Mouse (Mus musculus): Measurements from ENCODE around the gene Rad54l. TPM values are rescaled to one million over a fixed set of nuclear protein-coding genes. Genes with fewer than 3 reads are reported as not detected.

The Rad54l gene
- polyA plus RNA-seq (2015; fragmentation: Nextera tagmentation; extraction: Ambion mirVana), result 45.8 and 48.7 TPM in 2 replicates

GRCm38 (mm10) chr4:116123602-116124519, at the start of gene Rad54l, which contains the start of gene Pomgnt1:
TSS of gene Rad54l (minus strand) at chr4:116123690.
TSS of gene Pomgnt1 (plus strand) at chr4:116123840.
- Histone ChIP-seq H3K36me3 (ENCODE audit: poor library complexity, severe bottlenecking) (peaks cover 15% of the 10 kb centered on the region; the same call in 1 of the 2 replicates), H3K27ac (peak within 1 kb of the TSS; percentile 79), H3K4me1 (peaks cover 27% of the 10 kb centered on the region), H3K27me3 (no peaks in the 10 kb centered on the region), H3K9ac (peak within 1 kb of the TSS; percentile 75), H3K9me3 (replicated peaks) (no peaks in the 10 kb centered on the region), H3K4me2 (peak within 1 kb of the TSS; percentile 62), H3K4me3 (peak within 1 kb of the TSS; percentile 58)
- ATAC-seq, result peak; percentile 98
- under 1% methylated on average over 23 of the region's 24 CpGs for WGBS

DNA sequence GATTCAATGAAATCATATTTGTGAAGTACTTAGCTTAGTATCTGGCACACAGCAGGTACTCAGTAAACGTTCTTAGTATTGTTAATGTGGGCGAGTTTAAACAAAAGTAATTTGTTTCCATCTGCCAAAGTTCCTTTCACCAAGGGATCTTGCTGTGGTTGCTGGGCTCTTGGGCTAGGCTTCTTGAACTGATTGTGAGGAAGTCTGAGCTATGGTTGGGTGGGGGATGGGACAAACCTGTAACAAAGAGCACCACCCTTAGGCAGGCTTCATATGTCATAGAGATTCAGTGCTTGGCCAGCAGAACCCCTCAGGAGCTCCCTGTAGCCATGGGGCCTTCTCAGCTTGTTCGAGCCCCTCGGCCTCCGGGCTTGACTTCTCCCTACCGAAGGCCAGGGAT, 49.6 kb upstream of the Rad54l start, which contains the start of the genes 1700042G07Rik and Gm49337:
Gene 1700042G07Rik (plus strand): TSS at position 301 of the 400 bp plus-strand sequence.
Gene Gm49337 (plus strand): TSS at position 313 of the 400 bp plus-strand sequence.
- Histone ChIP-seq H3K27me3 (no peaks in the 10 kb centered on the region), H3K36me3 (ENCODE audit: poor library complexity, severe bottlenecking) (no peaks in the 10 kb centered on the region), H3K4me1 (peaks cover 29% of the 10 kb centered on the region), H3K9ac (no peak within 1 kb of the TSS), H3K4me3 (no peak within 1 kb of the TSS), H3K4me2 (no peak within 1 kb of the TSS), H3K27ac (no peak within 1 kb of the TSS), H3K9me3 (replicated peaks) (no peaks in the 10 kb centered on the region)
- WGBS, result 84% methylated on average over 6 of the region's 6 CpGs
- ATAC-seq, result no peak

GRCm38 (mm10) chr4:116169353-116169672, 45.8 kb upstream of the Rad54l start:
- no peak overlapping the region for H3K4me2 ChIP-seq
- no peak overlapping the region for H3K9ac ChIP-seq
- H3K9me3 ChIP-seq (replicated peaks), result no peaks in the 10 kb centered on the region
- no peak overlapping the region for H3K4me3 ChIP-seq
- peak; percentile 66; the same call in 1 of the 2 replicates for ATAC-seq
- H3K27ac ChIP-seq, result no peak overlapping the region
- H3K4me1 ChIP-seq, result peaks cover 3% of the 10 kb centered on the region; the same call in 1 of the 2 replicates
- H3K36me3 ChIP-seq (ENCODE audit: poor library complexity, severe bottlenecking), result no peaks in the 10 kb centered on the region
- no peaks in the 10 kb centered on the region for H3K27me3 ChIP-seq
- 70% methylated on average over 3 of the region's 3 CpGs for WGBS

DNA sequence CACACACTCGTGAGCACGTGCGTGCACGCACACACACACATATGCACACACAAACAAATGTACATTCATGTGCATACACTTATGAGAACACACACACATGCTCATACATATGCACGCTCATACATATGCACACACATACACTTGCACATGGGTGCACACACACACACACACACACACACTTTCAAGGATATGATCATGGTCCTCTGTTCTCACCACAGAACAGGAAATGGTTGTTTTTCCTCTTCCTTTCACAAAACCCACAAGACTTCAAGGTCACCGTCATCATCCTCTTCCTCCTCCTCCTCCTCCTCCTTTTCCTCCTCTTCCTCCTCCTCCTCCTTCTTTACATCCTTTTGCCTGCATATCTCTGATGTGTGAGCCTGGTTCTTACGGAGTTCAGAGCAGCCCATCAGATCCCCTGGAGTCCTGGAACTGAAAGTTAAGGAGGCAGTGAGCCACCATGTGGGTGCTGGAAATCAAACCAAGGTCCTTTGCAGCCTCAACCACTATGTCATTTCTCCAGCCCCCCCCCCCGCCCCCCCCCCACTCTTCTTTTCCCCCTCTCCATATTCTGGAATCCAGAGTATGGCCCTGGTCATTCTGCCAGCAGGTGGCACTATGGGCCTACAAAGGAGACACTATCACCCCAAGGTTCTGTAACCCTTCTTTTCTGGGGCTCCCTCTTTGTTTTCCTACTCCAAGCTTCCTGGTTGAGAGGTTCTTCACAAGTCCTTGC, 45.3 kb upstream of the Rad54l start:
- Histone ChIP-seq H3K9me3 (replicated peaks) (no peaks in the 10 kb centered on the region), H3K4me1 (no peaks in the 10 kb centered on the region), H3K4me2 (no peak overlapping the region), H3K4me3 (no peak overlapping the region), H3K36me3 (ENCODE audit: poor library complexity, severe bottlenecking) (no peaks in the 10 kb centered on the region), H3K9ac (no peak overlapping the region), H3K27me3 (no peaks in the 10 kb centered on the region), H3K27ac (no peak overlapping the region)
- ATAC-seq, result peak; percentile 83
- WGBS, result 81% methylated on average over 7 of the region's 8 CpGs

DNA sequence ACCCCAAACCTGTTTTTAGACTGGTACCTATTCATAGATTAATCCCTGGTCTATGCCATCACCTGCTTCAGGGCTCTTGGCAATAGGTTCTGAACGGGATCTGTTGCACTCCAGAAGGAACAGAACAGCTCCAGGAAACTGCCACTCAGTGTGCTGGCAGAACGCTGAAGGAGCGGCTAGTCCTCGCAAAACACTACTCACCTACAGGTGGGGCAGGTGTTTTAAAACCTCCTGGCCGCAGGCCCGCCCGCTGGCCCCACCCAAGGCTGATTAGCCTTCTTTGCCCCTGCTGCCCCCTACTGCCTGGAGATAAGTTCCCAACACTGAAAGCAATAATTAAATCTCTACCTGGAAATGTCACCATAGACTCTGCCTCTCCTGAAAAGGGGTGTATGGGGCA, 43.9 kb upstream of the Rad54l start, which contains the start of gene Tspan1:
Gene Tspan1 (minus strand): TSS at position 198 of the 400 bp plus-strand sequence.
- no peak within 1 kb of the TSS for H3K27ac ChIP-seq
- no peak for ATAC-seq
- no peaks in the 10 kb centered on the region for H3K9me3 ChIP-seq (replicated peaks)
- 31% methylated on average over 7 of the region's 7 CpGs for WGBS
- H3K4me3 ChIP-seq, result no peak within 1 kb of the TSS
- no peaks in the 10 kb centered on the region for H3K27me3 ChIP-seq
- no peak within 1 kb of the TSS for H3K9ac ChIP-seq
- H3K4me1 ChIP-seq, result no peaks in the 10 kb centered on the region
- no peak within 1 kb of the TSS for H3K4me2 ChIP-seq
- H3K36me3 ChIP-seq (ENCODE audit: poor library complexity, severe bottlenecking), result no peaks in the 10 kb centered on the region

- Histone ChIP-seq H3K9me3 (replicated peaks) (no peaks in the 10 kb centered on the region), H3K27me3 (no peaks in the 10 kb centered on the region), H3K4me2 (no peak overlapping the region), H3K4me1 (no peaks in the 10 kb centered on the region), H3K27ac (no peak overlapping the region), H3K4me3 (no peak overlapping the region), H3K9ac (no peak overlapping the region), H3K36me3 (ENCODE audit: poor library complexity, severe bottlenecking) (no peaks in the 10 kb centered on the region)
- WGBS, result 80% methylated on average over 8 of the region's 8 CpGs
- ATAC-seq, result no peak
These were observed 42.4 kb upstream of the Rad54l start for GRCm38 (mm10) chr4:116165708-116166407.

DNA sequence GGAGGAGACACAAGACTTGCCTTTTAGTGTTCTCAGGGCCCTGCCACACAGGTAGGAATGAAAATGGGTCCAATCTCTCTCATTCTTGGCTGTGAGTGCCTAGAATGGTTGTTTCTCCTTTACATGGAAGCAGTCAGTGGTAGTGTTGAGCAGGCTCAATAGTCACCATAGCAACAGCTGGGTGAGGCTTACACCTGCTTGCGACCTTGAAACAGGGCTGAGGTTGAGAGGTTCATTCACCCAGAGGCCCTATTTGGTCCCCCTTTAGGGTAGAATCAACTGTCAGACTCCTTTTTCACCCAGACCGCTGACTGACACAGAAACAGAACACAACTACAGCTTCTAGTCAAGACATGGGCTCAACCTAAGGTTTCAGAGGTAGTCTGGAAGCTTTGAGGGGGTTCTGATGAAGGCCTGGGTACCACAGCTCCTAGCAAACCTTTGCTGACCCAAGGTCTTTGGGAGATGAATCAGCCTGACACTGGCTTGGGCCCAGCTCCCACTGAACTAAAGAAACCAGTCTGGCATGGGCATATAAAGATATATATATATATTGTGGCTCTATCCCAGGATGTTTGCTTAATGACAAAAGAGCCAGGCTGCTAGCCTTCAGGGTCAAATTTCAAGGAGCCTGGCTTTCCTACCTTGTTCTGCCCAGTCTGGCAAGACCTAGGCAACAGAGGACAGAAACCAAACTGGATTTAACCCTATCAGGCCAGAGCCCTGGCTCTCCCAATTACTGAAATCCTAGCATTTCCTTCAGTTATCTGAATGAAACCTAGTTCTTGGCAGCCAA, 41.5 kb upstream of the Rad54l start:
- H3K4me3 ChIP-seq, result no peak overlapping the region
- H3K27me3 ChIP-seq, result no peaks in the 10 kb centered on the region
- 80% methylated on average over 2 of the region's 2 CpGs for WGBS
- no peaks in the 10 kb centered on the region for H3K36me3 ChIP-seq (ENCODE audit: poor library complexity, severe bottlenecking)
- no peaks in the 10 kb centered on the region for H3K4me1 ChIP-seq
- H3K9ac ChIP-seq, result no peak overlapping the region
- no peak overlapping the region for H3K27ac ChIP-seq
- no peak for ATAC-seq
- no peaks in the 10 kb centered on the region for H3K9me3 ChIP-seq (replicated peaks)
- no peak overlapping the region for H3K4me2 ChIP-seq

- ATAC-seq, result no peak
- Histone ChIP-seq H3K36me3 (ENCODE audit: poor library complexity, severe bottlenecking) (peaks cover 25% of the 10 kb centered on the region), H3K4me3 (no peak overlapping the region), H3K27ac (no peak overlapping the region), H3K27me3 (no peaks in the 10 kb centered on the region), H3K9me3 (replicated peaks) (no peaks in the 10 kb centered on the region), H3K4me2 (no peak overlapping the region), H3K4me1 (no peaks in the 10 kb centered on the region), H3K9ac (no peak overlapping the region)
- 88% methylated on average over 4 of the region's 4 CpGs for WGBS
These were observed 38.7 kb upstream of the Rad54l start for GRCm38 (mm10) chr4:116162142-116162541.

GRCm38 (mm10) chr4:116160769-116161168, 37.3 kb upstream of the Rad54l start:
- H3K27me3 ChIP-seq, result no peaks in the 10 kb centered on the region
- H3K9me3 ChIP-seq (replicated peaks), result no peaks in the 10 kb centered on the region
- peaks cover 38% of the 10 kb centered on the region for H3K36me3 ChIP-seq (ENCODE audit: poor library complexity, severe bottlenecking)
- 84% methylated on average over 3 of the region's 3 CpGs for WGBS
- H3K27ac ChIP-seq, result no peak overlapping the region
- H3K4me2 ChIP-seq, result no peak overlapping the region
- H3K9ac ChIP-seq, result no peak overlapping the region
- no peak overlapping the region for H3K4me3 ChIP-seq
- no peaks in the 10 kb centered on the region for H3K4me1 ChIP-seq
- no peak for ATAC-seq

DNA sequence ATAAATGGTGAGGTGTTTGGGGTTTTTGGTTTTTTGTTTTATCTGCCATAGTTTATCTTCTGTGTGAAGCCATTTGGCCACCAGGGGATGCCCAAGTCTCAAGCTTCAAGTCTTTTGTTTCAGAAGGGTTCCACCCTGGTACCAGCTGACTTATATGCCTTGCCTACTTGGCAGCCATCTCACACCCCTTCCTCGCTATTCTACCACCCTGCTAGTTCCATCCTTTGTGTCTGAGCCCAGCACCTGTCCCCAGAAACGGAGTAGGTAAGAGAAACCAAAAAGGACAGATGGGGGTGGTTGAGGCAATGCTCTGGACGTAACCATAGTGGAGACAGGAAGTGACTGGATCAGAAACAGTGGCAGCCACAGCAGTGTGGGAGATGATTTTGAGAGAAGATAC, 36.4 kb upstream of the Rad54l start:
- H3K9me3 ChIP-seq (replicated peaks), result no peaks in the 10 kb centered on the region
- H3K27ac ChIP-seq, result no peak overlapping the region
- WGBS, result 76% methylated on average over 3 of the region's 3 CpGs
- peaks cover 47% of the 10 kb centered on the region for H3K36me3 ChIP-seq (ENCODE audit: poor library complexity, severe bottlenecking)
- H3K4me2 ChIP-seq, result no peak overlapping the region
- no peak overlapping the region for H3K4me3 ChIP-seq
- no peak overlapping the region for H3K9ac ChIP-seq
- H3K4me1 ChIP-seq, result no peaks in the 10 kb centered on the region
- 0 out of 2 replicates have a peak, but pooled peaks have one; percentile 60 for ATAC-seq
- H3K27me3 ChIP-seq, result no peaks in the 10 kb centered on the region

DNA sequence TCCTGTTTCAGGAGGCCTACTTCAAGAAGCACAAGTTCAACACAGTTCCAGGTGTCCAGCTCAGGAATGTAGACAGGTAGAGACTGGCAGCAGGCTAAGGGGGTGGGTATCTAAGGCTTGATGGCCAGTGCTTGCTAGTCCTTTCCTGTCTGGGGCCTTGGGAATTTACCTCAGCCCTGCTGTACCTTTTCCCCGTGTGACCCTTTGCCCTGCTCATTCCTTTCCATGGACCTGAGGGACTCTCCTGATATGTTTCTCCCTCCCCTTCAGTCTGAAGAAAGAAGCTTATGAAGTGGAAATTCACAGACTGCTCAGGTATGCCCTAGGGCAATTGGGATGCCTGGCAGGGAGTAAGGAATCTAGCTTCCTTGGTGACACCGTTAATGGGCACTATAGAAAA, 34.4 kb upstream of the Rad54l start:
- Histone ChIP-seq H3K9ac (no peak overlapping the region), H3K27ac (no peak overlapping the region), H3K27me3 (no peaks in the 10 kb centered on the region), H3K9me3 (replicated peaks) (no peaks in the 10 kb centered on the region), H3K4me2 (no peak overlapping the region), H3K36me3 (ENCODE audit: poor library complexity, severe bottlenecking) (peaks cover 67% of the 10 kb centered on the region), H3K4me1 (no peaks in the 10 kb centered on the region), H3K4me3 (no peak overlapping the region)
- no peak for ATAC-seq
- WGBS, result 96% methylated on average over 2 of the region's 2 CpGs
